Mouse (Mus musculus) myocyte (in vitro differentiated cells): Measurements from ENCODE around the gene Olfr209.

Experiments
- MAX ChIP-seq: IDR thresholded peaks from one replicate; pipeline ENCODE4 v1.6.1; 2011; ENCODE audit warnings: low read depth, mild to moderate bottlenecking, control low read depth
- POLR2A ChIP-seq: IDR thresholded peaks from one replicate; pipeline ENCODE4 v1.6.1; 2011; ENCODE audit warnings: low read depth, mild to moderate bottlenecking, control low read depth, moderate library complexity; ENCODE audit not compliant: insufficient read length
- POLR2AphosphoS2 ChIP-seq: IDR thresholded peaks from one replicate; pipeline ENCODE4 v1.6.1; 2011; ENCODE audit warnings: low read depth, control low read depth; ENCODE audit not compliant: insufficient read length
- TCF12 ChIP-seq: IDR thresholded peaks from one replicate; pipeline ENCODE4 v1.6.1; 2011; ENCODE audit warnings: mild to moderate bottlenecking, control low read depth; ENCODE audit not compliant: poor library complexity, insufficient read depth, severe bottlenecking

GRCm38 (mm10) chr16:59393300-59393699 lies 29.5 kb upstream of the Olfr209 start:
- TF ChIP-seq MAX, result no peak
- TF ChIP-seq POLR2AphosphoS2, result no peak
- TF ChIP-seq POLR2A, result no peak
- TF ChIP-seq TCF12, result no peak
